Mouse (Mus musculus): ENCODE data around the gene Il6ra. TPM values are rescaled to one million over a fixed set of nuclear protein-coding genes. Genes with fewer than 3 reads are reported as not detected.

Gene Il6ra
- polyA plus RNA-seq, 1 experiment from 2014 or later = 0.37 TPM

GRCm38 (mm10) chr3:89948655-89949054 is 35.7 kb upstream of the Il6ra start:
- ATAC-seq (no peak), DNase-seq (ENCODE audit: low spot score) (peak; percentile 34)
- WGBS = 77% methylated on average over 6 of the region's 6 CpGs
- Histone ChIP-seq H3K27me3 (replicated peaks; ENCODE audit: control insufficient read depth, insufficient read depth, low read length) (no peaks in the 10 kb centered on the region), H3K4me2 (ENCODE audit: low read length) (no peak overlapping the region), H3K4me3 (ENCODE audit: low read depth, low read length) (no peak overlapping the region), H3K4me1 (ENCODE audit: control insufficient read depth, insufficient read depth, low read length) (no peaks in the 10 kb centered on the region), H3K27ac (ENCODE audit: low read depth, low read length) (no peak overlapping the region), H3K9ac (ENCODE audit: low read length) (no peak overlapping the region), H3K36me3 (ENCODE audit: control insufficient read depth, insufficient read depth, low read length) (peaks cover 100% of the 10 kb centered on the region), H3K9me3 (replicated peaks; ENCODE audit: control insufficient read depth, low read length) (no peaks in the 10 kb centered on the region)

GRCm38 (mm10) chr3:89948021-89948420 is 35.0 kb upstream of the Il6ra start:
- no peaks in the 10 kb centered on the region for H3K9me3 ChIP-seq (replicated peaks; ENCODE audit: control insufficient read depth, low read length)
- no peaks in the 10 kb centered on the region for H3K4me1 ChIP-seq (ENCODE audit: control insufficient read depth, insufficient read depth, low read length)
- H3K27ac ChIP-seq (ENCODE audit: low read depth, low read length) = no peak overlapping the region
- H3K9ac ChIP-seq (ENCODE audit: low read length) = no peak overlapping the region
- 85% methylated on average over 11 of the region's 11 CpGs for WGBS
- ATAC-seq (no peak), DNase-seq (ENCODE audit: low spot score) (no peak)
- H3K4me3 ChIP-seq (ENCODE audit: low read depth, low read length) = no peak overlapping the region
- H3K36me3 ChIP-seq (ENCODE audit: control insufficient read depth, insufficient read depth, low read length) = peaks cover 100% of the 10 kb centered on the region
- no peaks in the 10 kb centered on the region for H3K27me3 ChIP-seq (replicated peaks; ENCODE audit: control insufficient read depth, insufficient read depth, low read length)
- H3K4me2 ChIP-seq (ENCODE audit: low read length) = no peak overlapping the region

- Histone ChIP-seq H3K36me3 (ENCODE audit: control insufficient read depth, insufficient read depth, low read length) (peaks cover 100% of the 10 kb centered on the region), H3K27ac (ENCODE audit: low read depth, low read length) (no peak overlapping the region), H3K27me3 (replicated peaks; ENCODE audit: control insufficient read depth, insufficient read depth, low read length) (no peaks in the 10 kb centered on the region), H3K9me3 (replicated peaks; ENCODE audit: control insufficient read depth, low read length) (no peaks in the 10 kb centered on the region), H3K4me3 (ENCODE audit: low read depth, low read length) (no peak overlapping the region), H3K4me1 (ENCODE audit: control insufficient read depth, insufficient read depth, low read length) (no peaks in the 10 kb centered on the region), H3K9ac (ENCODE audit: low read length) (no peak overlapping the region), H3K4me2 (ENCODE audit: low read length) (no peak overlapping the region)
- WGBS = 80% methylated on average over 8 of the region's 8 CpGs
- DNase-seq (ENCODE audit: low spot score) = no peak
- ATAC-seq = no peak
Measured at GRCm38 (mm10) chr3:89945026-89945425, 32.0 kb upstream of the Il6ra start.

- DNase-seq (ENCODE audit: low spot score) (no peak), ATAC-seq (no peak)
- Histone ChIP-seq H3K4me3 (ENCODE audit: low read depth, low read length) (no peak overlapping the region), H3K27me3 (replicated peaks; ENCODE audit: control insufficient read depth, insufficient read depth, low read length) (no peaks in the 10 kb centered on the region), H3K36me3 (ENCODE audit: control insufficient read depth, insufficient read depth, low read length) (peaks cover 97% of the 10 kb centered on the region), H3K9me3 (replicated peaks; ENCODE audit: control insufficient read depth, low read length) (no peaks in the 10 kb centered on the region), H3K9ac (ENCODE audit: low read length) (no peak overlapping the region), H3K4me2 (ENCODE audit: low read length) (no peak overlapping the region), H3K27ac (ENCODE audit: low read depth, low read length) (no peak overlapping the region), H3K4me1 (ENCODE audit: control insufficient read depth, insufficient read depth, low read length) (no peaks in the 10 kb centered on the region)
- WGBS = 83% methylated on average over 9 of the region's 9 CpGs
Measured at GRCm38 (mm10) chr3:89942894-89943293, 29.9 kb upstream of the Il6ra start.

- no peak overlapping the region for H3K27ac ChIP-seq (ENCODE audit: low read depth, low read length)
- H3K9ac ChIP-seq (ENCODE audit: low read length) = no peak overlapping the region
- DNase-seq (ENCODE audit: low spot score) (no peak), ATAC-seq (no peak)
- WGBS = 91% methylated on average over 3 of the region's 3 CpGs
- no peak overlapping the region for H3K4me3 ChIP-seq (ENCODE audit: low read depth, low read length)
- H3K9me3 ChIP-seq (replicated peaks; ENCODE audit: control insufficient read depth, low read length) = no peaks in the 10 kb centered on the region
- H3K36me3 ChIP-seq (ENCODE audit: control insufficient read depth, insufficient read depth, low read length) = peaks cover 48% of the 10 kb centered on the region
- no peaks in the 10 kb centered on the region for H3K27me3 ChIP-seq (replicated peaks; ENCODE audit: control insufficient read depth, insufficient read depth, low read length)
- no peaks in the 10 kb centered on the region for H3K4me1 ChIP-seq (ENCODE audit: control insufficient read depth, insufficient read depth, low read length)
- H3K4me2 ChIP-seq (ENCODE audit: low read length) = no peak overlapping the region
Measured at GRCm38 (mm10) chr3:89936495-89936894, 23.5 kb upstream of the Il6ra start.

- H3K27ac ChIP-seq (ENCODE audit: low read depth, low read length) = no peak overlapping the region
- no peak overlapping the region for H3K4me3 ChIP-seq (ENCODE audit: low read depth, low read length)
- WGBS = 90% methylated on average over 2 of the region's 2 CpGs
- no peak for ATAC-seq
- H3K4me2 ChIP-seq (ENCODE audit: low read length) = no peak overlapping the region
- H3K36me3 ChIP-seq (ENCODE audit: control insufficient read depth, insufficient read depth, low read length) = peaks cover 16% of the 10 kb centered on the region
- H3K9ac ChIP-seq (ENCODE audit: low read length) = no peak overlapping the region
- no peak for DNase-seq (ENCODE audit: low spot score)
- no peaks in the 10 kb centered on the region for H3K9me3 ChIP-seq (replicated peaks; ENCODE audit: control insufficient read depth, low read length)
- no peaks in the 10 kb centered on the region for H3K4me1 ChIP-seq (ENCODE audit: control insufficient read depth, insufficient read depth, low read length)
- no peaks in the 10 kb centered on the region for H3K27me3 ChIP-seq (replicated peaks; ENCODE audit: control insufficient read depth, insufficient read depth, low read length)
Measured at GRCm38 (mm10) chr3:89932925-89933324, 19.9 kb upstream of the Il6ra start.

GRCm38 (mm10) chr3:89928956-89929355 is 16.0 kb upstream of the Il6ra start:
- Histone ChIP-seq H3K4me1 (ENCODE audit: control insufficient read depth, insufficient read depth, low read length) (no peaks in the 10 kb centered on the region), H3K27me3 (replicated peaks; ENCODE audit: control insufficient read depth, insufficient read depth, low read length) (no peaks in the 10 kb centered on the region), H3K9me3 (replicated peaks; ENCODE audit: control insufficient read depth, low read length) (no peaks in the 10 kb centered on the region), H3K4me3 (ENCODE audit: low read depth, low read length) (no peak overlapping the region), H3K9ac (ENCODE audit: low read length) (no peak overlapping the region), H3K4me2 (ENCODE audit: low read length) (no peak overlapping the region), H3K27ac (ENCODE audit: low read depth, low read length) (no peak overlapping the region), H3K36me3 (ENCODE audit: control insufficient read depth, insufficient read depth, low read length) (no peaks in the 10 kb centered on the region)
- DNase-seq (ENCODE audit: low spot score) (no peak), ATAC-seq (no peak)
- WGBS = 85% methylated on average over 4 of the region's 4 CpGs

- Histone ChIP-seq H3K36me3 (ENCODE audit: control insufficient read depth, insufficient read depth, low read length) (no peaks in the 10 kb centered on the region), H3K27me3 (replicated peaks; ENCODE audit: control insufficient read depth, insufficient read depth, low read length) (no peaks in the 10 kb centered on the region), H3K9ac (ENCODE audit: low read length) (no peak overlapping the region), H3K9me3 (replicated peaks; ENCODE audit: control insufficient read depth, low read length) (no peaks in the 10 kb centered on the region), H3K4me3 (ENCODE audit: low read depth, low read length) (no peak overlapping the region), H3K27ac (ENCODE audit: low read depth, low read length) (no peak overlapping the region), H3K4me2 (ENCODE audit: low read length) (no peak overlapping the region), H3K4me1 (ENCODE audit: control insufficient read depth, insufficient read depth, low read length) (no peaks in the 10 kb centered on the region)
- ATAC-seq = no peak
- no peak for DNase-seq (ENCODE audit: low spot score)
- WGBS = 98% methylated on average over 1 of the region's 1 CpGs
Measured at GRCm38 (mm10) chr3:89926440-89926839, 13.4 kb upstream of the Il6ra start.

- DNase-seq (ENCODE audit: low spot score) (no peak), ATAC-seq (no peak)
- Histone ChIP-seq H3K4me2 (ENCODE audit: low read length) (no peak overlapping the region), H3K9me3 (replicated peaks; ENCODE audit: control insufficient read depth, low read length) (no peaks in the 10 kb centered on the region), H3K27ac (ENCODE audit: low read depth, low read length) (no peak overlapping the region), H3K4me3 (ENCODE audit: low read depth, low read length) (no peak overlapping the region), H3K9ac (ENCODE audit: low read length) (no peak overlapping the region), H3K27me3 (replicated peaks; ENCODE audit: control insufficient read depth, insufficient read depth, low read length) (no peaks in the 10 kb centered on the region), H3K36me3 (ENCODE audit: control insufficient read depth, insufficient read depth, low read length) (no peaks in the 10 kb centered on the region), H3K4me1 (ENCODE audit: control insufficient read depth, insufficient read depth, low read length) (no peaks in the 10 kb centered on the region)
- 65% methylated on average over 6 of the region's 6 CpGs for WGBS
Measured at GRCm38 (mm10) chr3:89920711-89921110, 7.7 kb upstream of the Il6ra start.

Measured in forebrain, embryonic 14.5 days (tissue).